Mouse (Mus musculus) ovary, adult 2 months (tissue): ENCODE data around the gene Bpifa1. TPM values are rescaled to one million over a fixed set of nuclear protein-coding genes. Genes with fewer than 3 reads are reported as not detected.

Experiments used
- polyA plus RNA-seq: library from polyadenylated mRNA; depleted of rRNA; stranded (reverse); fragments of >200 nt; gene quantifications from 2 replicates; pipeline ENCODE4 v1.2.3, GENCODE M21; 2012; rRNA removed

Gene Bpifa1
- not detected in 2 replicates for polyA plus RNA-seq

GRCm38 (mm10) chr2:154142580-154142979, at the start of gene Bpifa1:
Bpifa1 (plus strand) TSS chr2:154142880.

GRCm38 (mm10) chr2:154130120-154130519, 12.6 kb upstream of the Bpifa1 start, which contains the start of gene Bpifa3:
Bpifa3 (plus strand) TSS chr2:154130336.

GRCm38 (mm10) chr2:154162307-154162706, 19.6 kb downstream of the Bpifa1 start, which contains the start of gene Bpifa5:
Bpifa5 (plus strand) TSS chr2:154162607.

GRCm38 (mm10) chr2:154190546-154191258, 48.0 kb downstream of the Bpifa1 start, which contains the start of gene Bpifb1:
Bpifb1 (plus strand) TSS chr2:154190818.

Other genes starting within 250 kb of the Bpifa1 start
- 0.67 and 1.1 TPM in 2 replicates for gene Bpifb6, start 242.5 kb upstream of the Bpifa1 start, polyA plus RNA-seq
- not detected in 2 replicates for gene Bpifb3, start 224.7 kb upstream of the Bpifa1 start, polyA plus RNA-seq
- 84.0 and 178 TPM in 2 replicates for gene Bpifb4, start 204.7 kb upstream of the Bpifa1 start, polyA plus RNA-seq
- 0.08 TPM in 1 of 2 replicates, not detected in the other for gene Bpifa6, start 167.9 kb upstream of the Bpifa1 start, polyA plus RNA-seq
- gene Bpifa2, start 134.6 kb upstream of the Bpifa1 start, polyA plus RNA-seq: 0.29 TPM in 1 of 2 replicates, not detected in the other
- 0.29 TPM in 1 of 2 replicates, not detected in the other for gene Bpifa3, start 12.5 kb upstream of the Bpifa1 start, polyA plus RNA-seq
- not detected in 2 replicates for gene Bpifa5, start 19.7 kb downstream of the Bpifa1 start, polyA plus RNA-seq
- 1.7 and 2.1 TPM in 2 replicates for gene Bpifb1, start 47.9 kb downstream of the Bpifa1 start, polyA plus RNA-seq
- 40.4 and 54.7 TPM in 2 replicates for gene Bpifb5, start 80.9 kb downstream of the Bpifa1 start, polyA plus RNA-seq
- not detected in 2 replicates for gene Bpifb9a, start 115.0 kb downstream of the Bpifa1 start, polyA plus RNA-seq
- not detected in 2 replicates for gene Bpifb9b, start 164.3 kb downstream of the Bpifa1 start, polyA plus RNA-seq
- gene Cdk5rap1, start 230.1 kb downstream of the Bpifa1 start, polyA plus RNA-seq: 9.0 and 12.3 TPM in 2 replicates